Mouse (Mus musculus) gastrocnemius, adult 2 months (tissue): Measurements from ENCODE around the gene Cep112. TPM values are rescaled to one million over a fixed set of nuclear protein-coding genes. Genes with fewer than 3 reads are reported as not detected.
A peak's percentile ranks its signal among the peaks of the same experiment; 100 is the strongest.

Source experiments
- DNase-seq: peaks from one replicate; pipeline ENCODE4 v3.0.0; 2022
- H3K27ac ChIP-seq: fragments of 200-600 bp; 2 replicates; pipeline ENCODE4 v1.8.1; 2022; ENCODE audit warnings: mild to moderate bottlenecking
- H3K4me3 ChIP-seq: fragments of 200-600 bp; 2 replicates; pipeline ENCODE4 v1.8.1; 2022; ENCODE audit warnings: mild to moderate bottlenecking, moderate library complexity
- CTCF ChIP-seq: fragments of 200-600 bp; IDR thresholded peaks from 2 replicates; pipeline ENCODE4 v1.8.1; 2022; ENCODE audit warnings: antibody characterized with exemption, mild to moderate bottlenecking, moderate library complexity
- intact Hi-C: fragments of 180-260 bp; cut with DNase I; formaldehyde crosslinking; loops from one replicate; pipeline ENCODE4 v1.15.1; 2025
- long read RNA-seq, 2 experiments: library from polyadenylated mRNA; stranded (forward); transcript quantifications; one replicate each; pipeline ENCODE4 v2.0.0; 2021
- total RNA-seq, 2 experiments: library from RNA; stranded (reverse); gene quantifications; 2 replicates each; pipeline ENCODE4 v1.2.3; 2021

Cep112 gene
- 1 to 10 TPM; 2.5 to 3.3 TPM for total RNA-seq
- long read RNA-seq, experiment 1, partial matches to known transcripts, result 1 of 3 reads
- long read RNA-seq, experiment 1, other reads (novel, unspliced or antisense), result 1 of 3 reads
- long read RNA-seq, experiment 2, partial matches to known transcripts, result 0 of 1 reads
- long read RNA-seq, experiment 2, other reads (novel, unspliced or antisense), result 0 of 1 reads

GRCm38 (mm10) chr11:108424889-108425591 lies at the start of gene Cep112:
Gene Cep112, plus strand, starts transcription at chr11:108425192.
- intact Hi-C loops, result no loop called here
- peak within 1 kb of the TSS; percentile 73 for H3K27ac ChIP-seq
- peak within 1 kb of the TSS; percentile 80 for H3K4me3 ChIP-seq
- TF ChIP-seq CTCF, result no peak
- DNase-seq, result peak; percentile 96

- Histone ChIP-seq H3K4me3 (no peak overlapping the region), H3K27ac (no peak overlapping the region)
- DNase-seq, result no peak
- intact Hi-C loops, result loop anchor here (10.0 kb wide), 1 partner anchor 512 kb away; no protein-coding TSS in a partner anchor
- no peak for TF ChIP-seq CTCF
Measured at GRCm38 (mm10) chr11:108376815-108377214, 48.2 kb upstream of the Cep112 start.

- intact Hi-C loops, result loop anchor here (1.0 to 10.0 kb wide), 4 partner anchors 249 to 513 kb away; no protein-coding TSS in a partner anchor
- 0 out of 2 replicates have a peak overlapping the region, but pooled peaks have one; percentile 35 for H3K27ac ChIP-seq
- DNase-seq, result peak; percentile 81
- peak; percentile 88 for TF ChIP-seq CTCF
- H3K4me3 ChIP-seq, result peak overlapping the region; percentile 32; the same call in 1 of the 2 replicates
Measured at GRCm38 (mm10) chr11:108377680-108378362, 47.2 kb upstream of the Cep112 start.

DNA sequence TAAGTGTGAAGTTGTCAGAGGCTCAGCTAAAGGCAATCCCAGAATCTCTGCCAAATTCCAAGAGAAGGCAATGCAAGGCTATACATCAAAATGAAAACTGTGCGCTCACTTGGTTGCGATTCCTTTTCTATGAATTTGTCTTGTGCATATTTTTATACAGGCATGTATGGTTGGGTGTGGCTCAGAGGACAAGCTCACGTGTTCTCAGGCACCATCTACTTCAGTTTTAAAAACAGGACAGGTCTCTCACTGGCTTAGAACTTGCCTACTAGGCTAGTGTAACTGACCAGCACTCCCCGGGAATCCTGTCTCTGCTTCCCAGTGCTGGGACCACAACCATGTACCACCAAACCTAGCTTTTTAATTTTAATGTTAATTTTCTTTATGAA lies 46.6 kb upstream of the Cep112 start:
- no peak for TF ChIP-seq CTCF
- intact Hi-C loops, result loop anchor here (1.0 to 10.0 kb wide), 4 partner anchors 250 to 514 kb away; no protein-coding TSS in a partner anchor
- no peak overlapping the region for H3K27ac ChIP-seq
- H3K4me3 ChIP-seq, result no peak overlapping the region
- no peak for DNase-seq

- Histone ChIP-seq H3K27ac (no peak overlapping the region), H3K4me3 (no peak overlapping the region)
- TF ChIP-seq CTCF, result no peak
- intact Hi-C loops, result no loop called here
- DNase-seq, result no peak
Measured at GRCm38 (mm10) chr11:108382664-108383063, 42.3 kb upstream of the Cep112 start.

- TF ChIP-seq CTCF, result no peak
- intact Hi-C loops, result no loop called here
- DNase-seq, result no peak
- Histone ChIP-seq H3K27ac (no peak overlapping the region), H3K4me3 (no peak overlapping the region)
Measured at GRCm38 (mm10) chr11:108384920-108385665, 39.9 kb upstream of the Cep112 start.

DNA sequence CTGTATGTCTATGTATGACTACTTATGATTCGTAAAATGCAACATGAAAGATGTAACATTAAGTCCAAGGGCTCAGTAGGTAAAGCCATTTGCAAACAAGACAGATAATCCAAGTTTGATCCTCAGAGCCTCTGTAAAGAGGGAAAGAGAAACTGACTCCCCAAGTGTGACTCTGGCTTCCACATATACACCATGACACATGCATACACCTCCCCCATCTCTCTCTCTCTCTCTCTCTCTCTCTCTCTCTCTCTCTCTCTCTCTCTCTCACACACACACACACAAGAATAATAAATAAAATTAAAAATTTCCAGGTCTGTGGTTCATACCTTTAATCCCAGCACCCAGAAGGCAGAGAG lies 39.3 kb upstream of the Cep112 start:
- no peak for DNase-seq
- intact Hi-C loops, result no loop called here
- no peak for TF ChIP-seq CTCF
- no peak overlapping the region for H3K27ac ChIP-seq
- H3K4me3 ChIP-seq, result no peak overlapping the region

- no peak overlapping the region for H3K4me3 ChIP-seq
- no peak overlapping the region for H3K27ac ChIP-seq
- DNase-seq, result no peak
- intact Hi-C loops, result no loop called here
- TF ChIP-seq CTCF, result no peak
Measured at GRCm38 (mm10) chr11:108395061-108395460, 29.9 kb upstream of the Cep112 start.

DNA sequence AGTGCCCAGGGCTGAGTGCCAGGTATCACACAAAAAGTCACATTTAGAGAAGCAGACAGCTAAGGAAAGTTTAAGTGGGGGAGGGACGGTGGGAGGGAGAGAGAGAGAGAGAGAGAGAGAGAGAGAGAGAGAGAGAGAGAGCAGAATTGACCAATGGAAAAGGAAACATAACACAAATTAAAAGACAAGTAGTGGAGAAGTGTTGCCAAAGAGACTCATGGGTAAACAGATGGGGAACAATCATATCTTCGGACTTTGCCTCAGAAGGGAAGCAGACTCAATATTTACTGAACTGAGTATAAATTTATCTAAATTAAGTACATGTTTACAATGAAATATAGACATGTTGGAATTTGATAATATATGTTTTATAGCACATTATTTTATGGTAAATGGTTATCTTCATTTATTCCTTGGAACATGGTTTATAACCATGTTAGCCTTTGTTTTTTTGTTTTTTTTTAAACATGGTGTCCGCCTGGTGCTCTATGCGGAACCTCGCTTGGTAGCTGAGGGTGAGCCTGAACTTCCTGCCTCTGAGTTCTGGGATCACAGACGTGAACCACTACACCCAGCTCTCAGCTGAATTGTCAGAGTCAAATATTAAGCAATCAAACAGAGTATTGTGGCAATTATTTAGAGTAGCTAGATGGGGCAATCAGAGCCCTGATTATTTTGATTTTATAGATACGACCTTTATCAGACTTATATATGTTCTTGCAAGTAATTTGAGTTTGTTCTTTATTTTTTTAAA lies 28.7 kb upstream of the Cep112 start:
- intact Hi-C loops, result no loop called here
- no peak overlapping the region for H3K4me3 ChIP-seq
- DNase-seq, result no peak
- no peak overlapping the region for H3K27ac ChIP-seq
- TF ChIP-seq CTCF, result no peak

DNA sequence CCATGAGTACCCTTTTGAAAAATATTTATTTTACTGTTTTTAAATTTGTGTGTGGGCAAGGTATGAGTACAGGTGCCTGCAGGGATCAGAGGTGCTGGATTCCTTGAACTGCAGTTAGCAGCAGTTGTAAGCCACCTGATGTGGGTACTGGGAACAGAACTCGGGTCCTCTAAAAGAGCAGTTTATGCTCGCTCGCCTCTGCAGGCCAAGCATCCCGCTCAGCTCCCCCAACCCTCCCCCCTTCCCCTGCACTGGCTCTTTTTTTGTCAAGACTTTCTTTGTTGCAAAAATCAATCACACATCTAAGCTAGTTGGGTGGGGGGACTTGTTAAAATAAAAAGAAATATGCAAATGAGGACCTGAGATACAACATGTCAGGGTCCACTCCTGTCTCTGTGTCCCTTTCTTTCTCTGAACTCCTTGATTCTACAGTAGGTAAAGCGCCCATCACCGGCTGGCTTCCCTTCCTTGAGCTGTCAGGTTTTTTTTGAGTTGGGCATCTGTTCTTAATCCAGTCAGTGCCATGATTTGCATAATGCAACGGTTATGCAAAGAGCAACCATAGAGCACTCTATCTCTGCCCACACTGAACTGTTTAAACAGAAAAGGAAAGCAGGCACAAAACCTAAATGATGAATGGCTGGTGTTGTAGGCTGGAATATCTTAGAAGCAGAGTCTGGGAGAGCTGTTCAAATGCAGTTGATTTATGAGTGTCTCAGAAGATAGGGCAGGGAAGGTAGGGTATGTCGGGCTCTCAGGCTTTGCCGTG lies 14.9 kb upstream of the Cep112 start:
- DNase-seq, result no peak
- Histone ChIP-seq H3K27ac (no peak overlapping the region), H3K4me3 (no peak overlapping the region)
- intact Hi-C loops, result loop anchor here (10.0 kb wide), 1 partner anchor 545 kb away; no protein-coding TSS in a partner anchor
- TF ChIP-seq CTCF, result no peak

- Histone ChIP-seq H3K4me3 (no peak overlapping the region), H3K27ac (no peak overlapping the region)
- no peak for DNase-seq
- TF ChIP-seq CTCF, result no peak
- intact Hi-C loops, result loop anchor here (5.0 to 10.0 kb wide), 2 partner anchors 404 to 552 kb away; no protein-coding TSS in a partner anchor
Measured at GRCm38 (mm10) chr11:108416360-108416759, 8.6 kb upstream of the Cep112 start.
